Comparison of ENCODE assay signal across 7 mouse cellular contexts in genomic region chr11:45795731-45796130, GRCm38 (mm10). TPM values are rescaled to one million over a fixed set of nuclear protein-coding genes. Genes with fewer than 3 reads are reported as not detected.
DNase-seq lines count a peak whose midpoint lies in the region; ATAC-seq and TF ChIP-seq lines count a peak whose summit lies in the region.

No protein-coding gene starts in this region.

- no peak overlapping the region for H3K4me2 ChIP-seq in intestine, embryonic 14.5 days (ENCODE audit: low read length)
- no peak overlapping the region for H3K4me2 ChIP-seq in stomach, embryonic 14.5 days (replicated peaks; ENCODE audit: low read depth, low read length)

- peak; percentile 67; the same call in 1 of the 2 replicates for TF ChIP-seq CTCF in G1E (IDR thresholded peaks at IDR 0.05; ENCODE audit: low read depth, low read length)

- H3K27ac ChIP-seq in intestine, embryonic 14.5 days (ENCODE audit: low read depth) = no peak overlapping the region
- H3K27ac ChIP-seq in stomach, embryonic 14.5 days (ENCODE audit: low read length) = no peak overlapping the region

- intact Hi-C loops in left cerebral cortex, postnatal 10 days (cut with DNase I) = loop anchor here (10.0 kb wide), 1 partner anchor 89 kb away; no protein-coding TSS in a partner anchor

- peaks cover 46% of the 10 kb centered on the region for H3K4me1 ChIP-seq in G1E (ENCODE audit: insufficient read depth, low read depth, low read length)
- H3K4me1 ChIP-seq in intestine, embryonic 14.5 days (replicated peaks; ENCODE audit: control insufficient read depth, insufficient read depth, low read length) = peaks cover 8% of the 10 kb centered on the region; the same call in 1 of the 2 replicates
- H3K4me1 ChIP-seq in stomach, embryonic 14.5 days (ENCODE audit: control insufficient read depth, insufficient read depth, low read length) = peaks cover 4% of the 10 kb centered on the region; the same call in 1 of the 2 replicates

- no peaks in the 10 kb centered on the region for H3K36me3 ChIP-seq in G1E (replicated peaks)
- H3K36me3 ChIP-seq in intestine, embryonic 14.5 days (ENCODE audit: control insufficient read depth, insufficient read depth, low read length) = no peaks in the 10 kb centered on the region
- H3K36me3 ChIP-seq in stomach, embryonic 14.5 days (ENCODE audit: control insufficient read depth, insufficient read depth, low read length) = no peaks in the 10 kb centered on the region

- ATAC-seq in G1E (ENCODE audit: extremely low read depth, insufficient number of reproducible peaks, low FRiP score, poor library complexity, severe bottlenecking) = peak; percentile 31; the same call in 1 of the 2 replicates
- ATAC-seq in frontal cortex, adult (ENCODE audit: low TSS enrichment) = peak; percentile 94
- ATAC-seq in intestine, embryonic 14.5 days (replicated peaks; ENCODE audit: low FRiP score, low TSS enrichment, low read depth) = peak; percentile 44; the same call in 1 of the 2 replicates
- ATAC-seq in megakaryocyte-erythroid progenitor cell, adult 5-6 weeks (replicated peaks; ENCODE audit: low FRiP score, low TSS enrichment, poor library complexity, severe bottlenecking) = peak; percentile 84
- peak; percentile 71; the same call in 1 of the 2 replicates for ATAC-seq in stomach, embryonic 14.5 days (ENCODE audit: insufficient number of reproducible peaks, insufficient read depth, low FRiP score, low read depth)

- WGBS in intestine, embryonic 14.5 days = 18% methylated on average over 3 of the region's 3 CpGs
- 11% methylated on average over 3 of the region's 3 CpGs for WGBS in stomach, embryonic 14.5 days

- no peak overlapping the region for H3K4me3 ChIP-seq in G1E (ENCODE audit: low read depth, low read length)
- no peak overlapping the region for H3K4me3 ChIP-seq in intestine, embryonic 14.5 days (ENCODE audit: low read depth, low read length)
- no peak overlapping the region for H3K4me3 ChIP-seq in stomach, embryonic 14.5 days (ENCODE audit: low read depth, low read length)

- DNase-seq in G1E (ENCODE audit: low spot score) = peak; percentile 53
- peak; percentile 82 for DNase-seq in adrenal gland, postnatal 14 days
- DNase-seq in intestine, embryonic 14.5 days (ENCODE audit: low spot score) = peak; percentile 91
- peak; percentile 36 to 86 for DNase-seq in left cerebral cortex, postnatal 10 days (ENCODE audit: extremely low spot score in 1 of 2, low spot score in 2 of 2)

- H3K9me3 ChIP-seq in G1E (replicated peaks) = no peaks in the 10 kb centered on the region
- no peaks in the 10 kb centered on the region for H3K9me3 ChIP-seq in intestine, embryonic 14.5 days (ENCODE audit: control insufficient read depth, low read length)
- no peaks in the 10 kb centered on the region for H3K9me3 ChIP-seq in stomach, embryonic 14.5 days (ENCODE audit: control insufficient read depth, low read depth, low read length)

- no peaks in the 10 kb centered on the region for H3K27me3 ChIP-seq in G1E (ENCODE audit: insufficient read depth, low read length)
- no peaks in the 10 kb centered on the region for H3K27me3 ChIP-seq in intestine, embryonic 14.5 days (replicated peaks; ENCODE audit: control insufficient read depth, insufficient read depth, low read length)
- H3K27me3 ChIP-seq in stomach, embryonic 14.5 days (ENCODE audit: control insufficient read depth, insufficient read depth, low read length) = no peaks in the 10 kb centered on the region

- H3K9ac ChIP-seq in intestine, embryonic 14.5 days (ENCODE audit: low read length) = no peak overlapping the region
- H3K9ac ChIP-seq in stomach, embryonic 14.5 days (replicated peaks; ENCODE audit: low read depth, low read length) = no peak overlapping the region

RNA-seq across cellular contexts. Expression of gene Clint1, which starts 56.1 kb away (rescaled TPM):
- total RNA-seq in G1E (2014; fragmentation: Nextera tagmentation) (386 and 420 TPM in 2 replicates), G1E (2017) (224 and 259 TPM in 2 replicates)
- 107 and 112 TPM in 2 replicates for polyA plus RNA-seq in G1E (2012)
- 66.5 and 67.2 TPM in 2 replicates for total RNA-seq in adrenal gland, postnatal 14 days (2021)
- 82.1 and 83.1 TPM in 2 replicates for polyA plus RNA-seq in intestine, embryonic 14.5 days (2014; fragmentation: Nextera tagmentation; extraction: Ambion mirVana)
- total RNA-seq in left cerebral cortex, postnatal 10 days (2021) = 10 to 100 TPM; 43.8 to 44.0 TPM
- 121 and 126 TPM in 2 replicates for total RNA-seq in megakaryocyte-erythroid progenitor cell, adult 5-6 weeks (2014; fragmentation: Nextera tagmentation)
- 174 and 179 TPM in 2 replicates for total RNA-seq in megakaryocyte-erythroid progenitor cell, adult 5-6 weeks (2017)
- polyA plus RNA-seq in stomach, embryonic 14.5 days (2014; fragmentation: Nextera tagmentation; extraction: Ambion mirVana) = 65.2 and 68.0 TPM in 2 replicates

Comparison
In these comparisons a context has a peak if more than half of its experiments do, and no peak if none do; other contexts are left out.
1. ATAC-seq: peak in every context shown above with its lines; median percentile 94 in frontal cortex, adult; 84 in megakaryocyte-erythroid progenitor cell, adult 5-6 weeks; 71 in stomach, embryonic 14.5 days; 44 in intestine, embryonic 14.5 days; 31 in G1E.